Mouse (Mus musculus) heart, embryonic 11.5 days (tissue): ENCODE results near the gene Atp2b4. TPM values are rescaled to one million over a fixed set of nuclear protein-coding genes. Genes with fewer than 3 reads are reported as not detected.
A peak's percentile ranks its signal among the peaks of the same experiment; 100 is the strongest.

Source experiments
- ATAC-seq: fragments of 200-750 bp; cut with Nextera tagmentation; replicated peaks from 2 replicates; pipeline ENCODE4 v1.8.0; 2017; ENCODE audit warnings: moderate library complexity; ENCODE audit not compliant: insufficient number of reproducible peaks, low FRiP score, low TSS enrichment
- H3K27ac ChIP-seq: fragments of 300-500 bp; sonication (generic); 2 replicates; pipeline ENCODE4 v1.5.1; 2014; ENCODE audit warnings: mild to moderate bottlenecking, low read depth, low read length
- H3K27me3 ChIP-seq: fragments of 300-500 bp; sonication (generic); 2 replicates; pipeline ENCODE4 v1.6.1; 2014; ENCODE audit warnings: mild to moderate bottlenecking, low read length, mixed read lengths; ENCODE audit not compliant: control insufficient read depth, insufficient read depth
- H3K36me3 ChIP-seq: fragments of 300-500 bp; sonication (generic); 2 replicates; pipeline ENCODE4 v1.6.1; 2014; ENCODE audit warnings: mild to moderate bottlenecking, low read length, moderate library complexity, mixed read lengths; ENCODE audit not compliant: control insufficient read depth, insufficient read depth
- H3K4me1 ChIP-seq: fragments of 300-500 bp; sonication (generic); 2 replicates; pipeline ENCODE4 v1.6.1; 2014; ENCODE audit warnings: low read length; ENCODE audit not compliant: control insufficient read depth, insufficient read depth
- H3K4me2 ChIP-seq: fragments of 300-500 bp; sonication (generic); 2 replicates; pipeline ENCODE4 v1.6.1; 2014; ENCODE audit warnings: mild to moderate bottlenecking, moderate library complexity
- H3K4me3 ChIP-seq: fragments of 300-500 bp; sonication (generic); 2 replicates; pipeline ENCODE4 v1.5.1; 2014; ENCODE audit warnings: low read depth, low read length
- H3K9ac ChIP-seq: fragments of 300-500 bp; sonication (generic); 2 replicates; pipeline ENCODE4 v1.6.1; 2014; ENCODE audit warnings: mild to moderate bottlenecking, low read depth, low read length, moderate library complexity
- H3K9me3 ChIP-seq: fragments of 300-500 bp; sonication (generic); replicated peaks from 2 replicates; pipeline ENCODE4 v1.6.1; 2016; ENCODE audit warnings: low read length; ENCODE audit not compliant: control insufficient read depth
- WGBS: fragments of 180-500 bp; shearing (Covaris S2); extraction: QIAGEN DNeasy Blood & Tissue Kit; methylation state at CpG from one replicate; pipeline ENCODE4 v1.1.7; 2014; ENCODE audit not compliant: insufficient replicate concordance; 5-methylcytosine and 5-hydroxymethylcytosine counted together
- polyA plus RNA-seq: library from polyadenylated mRNA; unstranded; fragments of >200 nt; fragmentation: Nextera tagmentation; extraction: Ambion mirVana; gene quantifications from 2 replicates; pipeline ENCODE4 v1.2.1, GENCODE M21; 2014

The Atp2b4 gene
- polyA plus RNA-seq, 1 experiment from 2014 or later: 35.6 TPM

DNA sequence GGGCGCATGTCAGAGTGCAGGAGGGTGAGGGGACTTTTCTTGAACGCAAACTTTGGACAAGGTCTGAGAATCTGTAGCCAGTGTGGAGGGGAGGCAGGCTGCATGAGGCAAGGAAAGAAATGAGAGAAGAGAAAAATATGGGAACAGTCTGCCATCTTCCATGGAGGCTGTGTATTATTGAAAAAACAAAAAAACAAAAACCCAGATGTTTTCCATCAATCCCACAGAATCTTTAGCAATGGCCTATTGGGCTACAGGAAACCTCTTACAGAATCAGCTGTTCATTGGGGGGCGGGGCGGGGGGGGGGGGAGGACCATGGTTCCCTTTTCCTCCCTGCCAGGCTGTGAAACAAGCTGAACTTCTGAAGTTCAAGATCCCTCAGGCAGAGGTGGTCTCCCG lies 31.9 kb upstream of the Atp2b4 start:
- no peak overlapping the region for H3K27ac ChIP-seq
- no peak overlapping the region for H3K9ac ChIP-seq
- H3K4me1 ChIP-seq: 0 out of 2 replicates have a peak, but pooled peaks cover 3% of the 10 kb centered on the region
- no peaks in the 10 kb centered on the region for H3K36me3 ChIP-seq
- no peaks in the 10 kb centered on the region for H3K9me3 ChIP-seq
- no peak overlapping the region for H3K4me3 ChIP-seq
- no peaks in the 10 kb centered on the region for H3K27me3 ChIP-seq
- WGBS: 52% methylated on average over 5 of the region's 5 CpGs
- ATAC-seq: no peak
- no peak overlapping the region for H3K4me2 ChIP-seq

- H3K4me1 ChIP-seq: peaks cover 16% of the 10 kb centered on the region
- peak overlapping the region; percentile 79 for H3K27ac ChIP-seq
- WGBS: 49% methylated on average over 7 of the region's 7 CpGs
- no peak overlapping the region for H3K4me3 ChIP-seq
- no peaks in the 10 kb centered on the region for H3K36me3 ChIP-seq
- no peak for ATAC-seq
- H3K27me3 ChIP-seq: no peaks in the 10 kb centered on the region
- no peak overlapping the region for H3K9ac ChIP-seq
- no peaks in the 10 kb centered on the region for H3K9me3 ChIP-seq
- H3K4me2 ChIP-seq: peak overlapping the region; percentile 31; the same call in 1 of the 2 replicates
These were observed 25.4 kb upstream of the Atp2b4 start for GRCm38 (mm10) chr1:133826193-133826592.

- Histone ChIP-seq H3K36me3 (no peaks in the 10 kb centered on the region), H3K4me2 (no peak overlapping the region), H3K9me3 (no peaks in the 10 kb centered on the region), H3K4me1 (peaks cover 18% of the 10 kb centered on the region), H3K9ac (no peak overlapping the region), H3K27me3 (no peaks in the 10 kb centered on the region), H3K27ac (peak overlapping the region; percentile 80), H3K4me3 (no peak overlapping the region)
- peak; percentile 95 for ATAC-seq
- 14% methylated on average over 8 of the region's 8 CpGs for WGBS
These were observed 24.7 kb upstream of the Atp2b4 start for GRCm38 (mm10) chr1:133825543-133825942.

GRCm38 (mm10) chr1:133825140-133825539 lies 24.3 kb upstream of the Atp2b4 start:
- no peak overlapping the region for H3K4me2 ChIP-seq
- peaks cover 18% of the 10 kb centered on the region for H3K4me1 ChIP-seq
- 57% methylated on average over 2 of the region's 2 CpGs for WGBS
- no peaks in the 10 kb centered on the region for H3K9me3 ChIP-seq
- no peak overlapping the region for H3K4me3 ChIP-seq
- peak; percentile 12; the same call in 1 of the 2 replicates for ATAC-seq
- H3K27me3 ChIP-seq: no peaks in the 10 kb centered on the region
- no peak overlapping the region for H3K9ac ChIP-seq
- peak overlapping the region; percentile 80 for H3K27ac ChIP-seq
- H3K36me3 ChIP-seq: no peaks in the 10 kb centered on the region

DNA sequence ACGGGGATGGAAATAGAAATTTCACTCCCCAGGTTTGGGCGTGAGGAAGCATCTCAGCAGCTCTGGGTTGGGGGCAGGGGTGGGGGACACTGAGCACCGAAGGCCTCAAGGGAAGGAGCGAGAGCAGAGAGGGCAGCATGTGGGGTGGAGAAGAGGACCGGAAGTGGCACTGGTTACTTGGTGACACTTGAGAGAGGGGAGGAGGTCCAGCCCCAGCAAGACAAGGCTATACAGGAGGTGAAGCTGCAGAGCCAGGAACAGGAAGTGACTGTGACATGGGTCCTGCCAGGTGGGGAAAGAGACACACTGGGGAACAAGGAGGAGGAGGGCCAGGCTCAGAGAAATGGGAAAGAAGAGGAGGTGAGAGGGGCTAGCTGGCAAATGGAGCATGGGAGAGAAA lies 20.3 kb upstream of the Atp2b4 start:
- no peaks in the 10 kb centered on the region for H3K27me3 ChIP-seq
- H3K4me2 ChIP-seq: no peak overlapping the region
- H3K36me3 ChIP-seq: no peaks in the 10 kb centered on the region
- H3K4me3 ChIP-seq: no peak overlapping the region
- H3K9me3 ChIP-seq: no peaks in the 10 kb centered on the region
- WGBS: 26% methylated on average over 5 of the region's 5 CpGs
- H3K27ac ChIP-seq: no peak overlapping the region
- no peak for ATAC-seq
- H3K4me1 ChIP-seq: peaks cover 20% of the 10 kb centered on the region
- H3K9ac ChIP-seq: no peak overlapping the region

- H3K9me3 ChIP-seq: no peaks in the 10 kb centered on the region
- no peaks in the 10 kb centered on the region for H3K36me3 ChIP-seq
- 66% methylated on average over 1 of the region's 2 CpGs for WGBS
- no peak for ATAC-seq
- H3K27me3 ChIP-seq: no peaks in the 10 kb centered on the region
- peaks cover 19% of the 10 kb centered on the region for H3K4me1 ChIP-seq
- H3K27ac ChIP-seq: no peak overlapping the region
- no peak overlapping the region for H3K4me3 ChIP-seq
- H3K4me2 ChIP-seq: no peak overlapping the region
- H3K9ac ChIP-seq: no peak overlapping the region
These were observed 19.3 kb upstream of the Atp2b4 start for GRCm38 (mm10) chr1:133820100-133820499.

DNA sequence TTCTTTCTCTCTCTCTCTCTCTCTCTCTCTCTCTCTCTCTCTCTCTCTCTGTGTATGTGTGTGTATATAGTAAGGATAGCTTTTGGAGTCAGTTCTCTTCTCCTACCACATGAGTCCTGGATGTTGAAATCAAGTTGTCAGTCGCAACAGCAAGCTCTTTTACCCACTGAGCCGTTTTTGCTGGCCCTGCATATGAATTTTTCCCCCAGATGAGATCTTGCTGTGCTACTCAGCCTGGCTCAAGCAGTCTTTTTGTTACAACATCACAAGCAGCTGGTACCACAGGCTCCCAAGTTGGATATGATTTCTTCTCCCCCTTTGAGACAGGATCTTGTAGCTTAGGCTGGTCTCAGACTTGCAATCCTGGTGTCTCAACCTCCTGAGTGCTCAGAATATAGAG lies 17.7 kb upstream of the Atp2b4 start:
- no peaks in the 10 kb centered on the region for H3K27me3 ChIP-seq
- no peaks in the 10 kb centered on the region for H3K36me3 ChIP-seq
- H3K27ac ChIP-seq: no peak overlapping the region
- H3K4me3 ChIP-seq: no peak overlapping the region
- H3K9me3 ChIP-seq: no peaks in the 10 kb centered on the region
- H3K4me1 ChIP-seq: peaks cover 16% of the 10 kb centered on the region
- 77% methylated on average over 2 of the region's 2 CpGs for WGBS
- ATAC-seq: no peak
- H3K9ac ChIP-seq: no peak overlapping the region
- H3K4me2 ChIP-seq: no peak overlapping the region

DNA sequence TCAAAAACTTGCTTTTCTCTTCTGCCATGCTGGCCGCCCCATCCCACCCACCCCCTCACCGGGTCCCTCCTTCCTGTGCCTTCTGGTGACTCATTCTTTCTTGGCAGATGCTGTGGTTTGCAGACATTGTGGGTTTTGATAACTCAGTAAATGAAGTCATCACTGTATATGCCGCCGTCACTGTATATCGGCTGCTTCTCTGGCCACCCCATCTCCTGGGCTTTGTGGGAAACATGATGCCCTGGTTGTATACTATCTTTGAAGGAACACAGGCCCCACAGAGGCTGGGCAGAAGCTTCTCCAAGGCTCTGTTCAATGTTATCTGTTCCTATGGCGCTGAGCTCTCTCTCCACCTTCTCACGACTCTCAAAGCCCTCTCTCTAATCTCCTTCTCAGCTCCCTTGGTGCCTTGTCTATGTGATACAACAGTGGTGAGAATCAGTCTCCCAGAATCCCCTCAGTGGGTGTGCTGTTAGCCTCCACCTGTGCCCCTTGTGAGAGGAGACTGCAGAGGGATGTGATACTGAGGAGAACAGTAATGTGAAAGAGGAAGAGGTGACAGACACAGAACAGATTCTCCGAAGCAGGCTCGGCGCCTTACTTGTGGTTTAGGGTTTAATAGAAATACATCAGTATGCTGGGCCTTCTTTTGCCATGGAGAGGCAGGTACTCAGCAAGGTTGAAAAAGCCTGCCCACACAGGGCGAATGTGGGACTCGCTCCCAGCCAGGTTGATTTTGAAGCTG lies 15.1 kb upstream of the Atp2b4 start:
- Histone ChIP-seq H3K9me3 (no peaks in the 10 kb centered on the region), H3K4me1 (peaks cover 13% of the 10 kb centered on the region), H3K9ac (no peak overlapping the region), H3K27ac (peak overlapping the region; percentile 47; the same call in 1 of the 2 replicates), H3K36me3 (no peaks in the 10 kb centered on the region), H3K4me3 (no peak overlapping the region), H3K4me2 (no peak overlapping the region), H3K27me3 (no peaks in the 10 kb centered on the region)
- peak; percentile 35; the same call in 1 of the 2 replicates for ATAC-seq
- WGBS: 24% methylated on average over 12 of the region's 12 CpGs

DNA sequence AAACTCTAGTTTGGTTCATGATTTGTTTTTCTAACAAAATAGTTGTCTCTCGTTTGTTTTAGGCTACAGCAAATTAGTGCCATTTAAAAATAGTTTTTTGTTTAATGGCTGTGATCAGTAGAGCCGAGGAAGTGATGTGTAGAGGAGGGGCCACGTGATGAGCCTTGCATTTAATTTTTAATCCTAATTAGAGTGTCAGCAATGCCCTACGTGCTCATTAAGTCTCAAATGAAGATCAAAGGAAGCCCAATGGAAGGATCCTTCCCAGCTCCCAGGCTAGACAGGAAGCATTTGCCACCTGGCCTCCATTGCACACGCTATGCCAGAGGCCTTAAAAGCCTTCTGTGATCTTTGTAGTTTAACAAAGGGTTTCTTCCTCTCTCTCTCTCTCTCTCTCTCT lies 8.5 kb upstream of the Atp2b4 start:
- ATAC-seq: no peak
- H3K9ac ChIP-seq: no peak overlapping the region
- WGBS: 71% methylated on average over 5 of the region's 5 CpGs

More for the DNA sequence above, 8.5 kb upstream of the Atp2b4 start:
- Histone ChIP-seq H3K4me3 (no peak overlapping the region), H3K36me3 (no peaks in the 10 kb centered on the region), H3K27ac (no peak overlapping the region), H3K4me2 (no peak overlapping the region), H3K9me3 (no peaks in the 10 kb centered on the region), H3K27me3 (no peaks in the 10 kb centered on the region), H3K4me1 (no peaks in the 10 kb centered on the region)
